Mouse (Mus musculus): ENCODE measurements around the gene Bckdhb. TPM values are rescaled to one million over a fixed set of nuclear protein-coding genes. Genes with fewer than 3 reads are reported as not detected.

Gene Bckdhb
- polyA plus RNA-seq, 1 experiment from 2014 or later: 64.5 TPM

Other genes with a start within 250 kb of the Bckdhb start
- 2.2 and 3.5 TPM in 2 replicates for gene Elovl4, start 118.9 kb upstream of the Bckdhb start, polyA plus RNA-seq (2015; fragmentation: Nextera tagmentation; extraction: Ambion mirVana)
- 16.1 and 18.1 TPM in 2 replicates for gene Ttk, start 90.5 kb upstream of the Bckdhb start, polyA plus RNA-seq (2015; fragmentation: Nextera tagmentation; extraction: Ambion mirVana)